Mouse (Mus musculus) granulocyte monocyte progenitor cell, adult 5-6 weeks (primary cell): ENCODE data around the gene Tex14. TPM values are rescaled to one million over a fixed set of nuclear protein-coding genes. Genes with fewer than 3 reads are reported as not detected.

ENCODE experiments used
- ATAC-seq: replicated peaks from 2 replicates; pipeline ENCODE4 v1.8.0; 2016; ENCODE audit warnings: mild to moderate bottlenecking, moderate TSS enrichment, inconsistent platforms; ENCODE audit not compliant: poor library complexity, severe bottlenecking
- total RNA-seq, 2 experiments: library from RNA; stranded (forward) in 1 of 2; stranded (reverse) in 1 of 2; fragments of 200-712, 200-1000 nt in 1 of 2; fragments of >200 nt in 1 of 2; fragmentation: Nextera tagmentation in 1 of 2; gene quantifications; 2 replicates each; pipeline ENCODE4 v1.2.3; 2014 to 2017

The Tex14 gene
- total RNA-seq (2014; fragmentation: Nextera tagmentation) (not detected in 2 replicates), total RNA-seq (2017) (not detected in 2 replicates)

DNA sequence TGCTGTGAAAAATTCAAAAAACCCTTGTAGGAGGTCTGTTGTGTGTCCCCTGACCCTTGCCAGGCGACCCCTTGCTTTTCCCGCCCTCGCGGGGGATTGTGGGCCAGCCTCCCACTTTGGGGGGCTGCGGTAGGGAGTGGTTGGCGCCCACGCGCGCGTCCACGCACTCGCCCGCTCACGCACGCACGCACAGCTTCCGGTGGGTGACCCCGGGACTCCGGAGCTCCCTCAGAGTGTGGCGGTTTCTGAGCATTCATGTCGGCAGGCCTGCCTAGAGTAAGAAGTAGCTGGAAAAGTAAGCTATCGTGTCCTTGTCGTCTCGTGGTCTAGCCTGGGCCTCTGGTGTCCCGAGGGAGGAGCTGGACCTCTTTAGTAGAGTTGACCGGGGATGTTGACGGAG lies at the start of gene Tex14, which contains the start of gene Rad51c:
Gene Tex14 (plus strand): TSS at position 190 of the 400 bp plus-strand sequence.
Gene Rad51c (minus strand): TSS at position 79 of the 400 bp plus-strand sequence.
- ATAC-seq, result no peak

DNA sequence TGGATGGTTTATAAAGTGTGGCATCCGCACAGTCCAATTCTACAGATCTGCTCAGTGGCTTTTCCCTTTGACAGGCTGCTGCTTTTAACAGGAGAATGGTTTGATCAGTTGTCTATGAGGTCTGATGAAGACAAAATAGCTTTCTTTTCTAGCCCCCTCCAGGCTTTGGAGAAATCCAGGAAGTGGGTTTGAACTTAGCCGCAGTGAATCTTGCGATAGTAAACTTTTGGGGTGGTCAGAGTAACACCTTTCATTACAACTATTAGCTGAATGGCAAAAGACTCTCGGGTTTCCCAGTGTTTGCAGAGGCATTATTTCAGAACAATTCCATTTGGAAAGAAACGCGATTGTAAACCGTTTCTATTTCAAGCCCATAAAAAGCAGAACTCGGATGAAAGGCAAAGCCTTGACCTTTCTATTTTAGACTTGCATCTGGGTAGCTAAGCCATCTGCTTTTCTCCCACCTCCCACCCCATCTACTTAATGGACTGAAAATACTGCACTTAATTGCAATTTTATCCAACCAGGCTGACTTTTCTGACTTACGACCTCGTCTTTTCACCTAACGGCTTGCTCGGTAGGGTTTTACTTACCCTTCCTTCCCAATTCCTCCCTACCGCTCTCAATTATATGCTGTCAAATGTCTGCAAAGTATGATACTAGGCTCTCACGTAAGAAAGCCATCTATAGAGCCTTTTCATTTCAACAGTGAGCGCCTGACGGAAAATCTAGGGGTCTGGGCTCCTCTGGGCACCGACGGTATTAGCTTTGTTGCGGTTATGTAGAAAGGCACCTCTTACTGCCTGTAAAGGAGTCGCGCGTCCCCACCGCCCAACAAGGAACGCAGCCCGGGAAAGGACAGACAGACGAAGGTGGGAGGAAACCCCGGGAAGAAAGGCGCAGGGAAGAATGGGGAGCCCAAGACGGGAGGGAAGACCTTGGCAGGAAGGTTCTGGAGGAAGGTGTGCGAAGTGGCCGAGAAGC lies 47.3 kb upstream of the Tex14 start:
- ATAC-seq, result peak; percentile 33; the same call in 1 of the 2 replicates

DNA sequence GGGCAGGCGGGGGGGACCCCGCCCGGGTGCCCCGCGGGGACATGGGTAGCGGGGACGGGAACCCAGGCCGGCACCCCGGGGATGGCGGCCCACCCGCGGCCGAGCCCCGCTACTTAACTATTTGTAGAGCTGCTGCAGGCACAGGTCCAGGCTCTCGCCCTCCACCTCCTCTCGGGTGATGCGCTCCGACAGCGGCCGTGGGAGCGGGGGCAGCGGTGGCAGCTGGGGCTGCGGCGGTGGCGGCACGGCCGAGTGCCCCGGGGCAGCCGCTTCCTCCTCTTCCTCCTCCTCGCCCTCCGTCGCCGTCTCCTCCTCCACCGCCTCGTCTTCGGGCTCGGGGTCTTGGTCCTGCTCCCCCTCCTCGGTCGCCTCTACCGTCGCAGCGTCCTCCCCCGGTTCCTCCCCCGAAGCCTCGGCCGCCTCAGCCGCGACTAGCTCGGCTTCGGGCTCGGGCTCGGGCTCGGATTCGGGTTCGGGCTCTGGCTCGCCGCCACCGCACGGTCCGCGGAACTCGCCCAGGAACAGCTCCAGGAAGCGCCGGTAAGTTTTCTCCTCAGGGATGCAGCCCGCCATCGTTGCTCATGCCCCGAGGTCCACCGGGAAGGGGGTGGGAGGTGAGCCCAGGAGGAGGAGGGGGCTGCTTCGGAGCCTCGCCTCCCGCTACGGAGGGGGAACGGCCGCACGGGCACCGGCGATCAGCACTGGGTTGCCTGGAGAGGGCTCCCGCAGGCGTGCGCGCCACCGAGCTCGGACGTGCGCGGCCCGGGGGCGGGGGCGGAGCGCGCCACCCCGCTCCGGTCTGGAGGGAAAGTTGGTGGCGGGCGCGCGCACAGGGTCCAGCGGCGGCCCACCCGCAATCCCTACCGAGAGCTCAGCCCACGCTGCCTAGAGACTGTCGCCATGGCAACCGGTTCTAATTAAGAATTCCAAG lies 46.3 kb upstream of the Tex14 start, which contains the start of gene Ppm1e:
Gene Ppm1e (minus strand): TSS at position 693 of the 931 bp plus-strand sequence.
- peak; percentile 90 for ATAC-seq

DNA sequence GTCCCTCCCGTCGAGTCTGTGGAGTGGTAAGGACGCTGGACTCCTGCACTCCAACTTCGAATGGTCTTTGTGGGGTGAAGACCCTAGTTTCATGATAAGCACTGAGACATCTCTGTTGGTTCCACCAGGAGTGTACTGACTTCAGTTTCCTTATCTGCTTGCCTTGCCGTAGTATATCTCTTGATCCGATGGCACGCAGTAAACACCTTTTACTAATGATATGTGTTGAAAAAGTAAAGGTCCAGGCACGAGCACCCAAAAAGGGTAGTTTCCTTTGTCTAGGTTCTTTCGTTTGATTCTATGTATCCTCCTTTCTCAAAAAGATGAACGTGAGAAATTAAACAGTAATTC lies 45.6 kb upstream of the Tex14 start:
- no peak for ATAC-seq

DNA sequence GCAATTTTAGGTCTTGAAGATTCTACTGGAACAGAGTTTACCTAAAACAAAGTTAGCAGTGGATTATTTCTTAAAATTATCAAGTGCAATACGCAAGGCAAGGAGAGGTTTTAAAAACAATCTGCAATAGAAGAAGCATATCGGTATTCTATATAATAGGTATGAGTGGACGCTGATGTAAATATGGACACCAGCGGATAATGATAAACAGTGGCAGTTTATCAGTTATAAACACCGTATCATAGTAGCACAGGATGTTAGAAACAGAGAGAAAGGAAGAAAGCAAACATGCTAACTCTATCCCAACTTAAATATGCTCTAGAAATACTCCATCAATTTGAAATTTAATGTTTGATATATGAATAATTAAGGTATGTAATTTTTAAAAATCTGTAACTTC lies 39.7 kb upstream of the Tex14 start:
- no peak for ATAC-seq

DNA sequence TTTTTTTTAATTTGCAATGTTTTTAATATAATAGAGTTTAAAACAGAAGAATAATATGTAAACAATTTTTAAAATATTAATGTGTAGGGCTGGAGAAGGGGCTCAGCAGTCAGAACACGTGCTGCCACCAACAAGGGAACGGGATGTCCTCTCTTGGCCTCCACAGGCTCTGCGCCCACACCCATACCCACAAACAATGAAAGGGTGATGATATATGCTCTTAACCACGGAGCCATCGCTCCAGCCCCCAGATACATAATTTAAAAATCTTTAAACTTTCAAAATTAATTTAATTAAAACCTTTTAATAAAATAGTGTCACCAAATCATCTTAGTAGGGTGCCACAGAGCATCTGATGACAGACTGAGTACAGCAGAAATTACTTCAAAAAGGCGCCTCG lies 37.8 kb upstream of the Tex14 start:
- no peak for ATAC-seq

DNA sequence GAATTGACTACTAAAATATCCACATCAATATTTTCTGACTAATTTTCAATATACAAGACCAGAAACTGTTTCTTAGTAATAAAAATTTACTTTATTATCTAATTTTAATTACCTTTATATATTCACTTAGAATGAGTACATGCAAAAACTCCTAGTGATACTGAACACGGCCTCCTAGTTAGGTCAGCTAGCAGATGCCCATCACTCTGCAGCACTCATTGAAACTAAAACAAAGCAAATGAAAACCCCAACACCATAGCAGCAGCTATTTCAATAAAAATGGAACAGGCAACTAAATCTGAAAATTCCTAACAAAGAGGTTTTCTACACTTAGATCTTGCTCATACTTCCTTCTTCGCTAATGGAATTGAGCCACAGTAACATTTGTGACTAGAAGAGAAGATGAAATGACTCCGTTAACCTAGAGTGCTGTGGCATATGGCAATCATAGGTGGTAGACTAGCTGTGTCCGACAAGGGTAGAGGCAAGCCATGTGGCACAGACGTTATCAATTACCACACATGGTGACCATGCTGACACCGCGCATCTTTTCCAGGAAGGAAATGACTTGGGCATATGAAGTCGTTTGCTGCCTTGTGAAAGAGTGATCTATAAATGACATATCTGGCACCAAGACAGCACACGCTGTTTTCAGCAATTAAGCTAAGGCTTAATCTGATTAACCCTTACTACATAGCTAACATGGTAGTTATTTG lies 36.8 kb upstream of the Tex14 start:
- ATAC-seq, result peak; percentile 99

DNA sequence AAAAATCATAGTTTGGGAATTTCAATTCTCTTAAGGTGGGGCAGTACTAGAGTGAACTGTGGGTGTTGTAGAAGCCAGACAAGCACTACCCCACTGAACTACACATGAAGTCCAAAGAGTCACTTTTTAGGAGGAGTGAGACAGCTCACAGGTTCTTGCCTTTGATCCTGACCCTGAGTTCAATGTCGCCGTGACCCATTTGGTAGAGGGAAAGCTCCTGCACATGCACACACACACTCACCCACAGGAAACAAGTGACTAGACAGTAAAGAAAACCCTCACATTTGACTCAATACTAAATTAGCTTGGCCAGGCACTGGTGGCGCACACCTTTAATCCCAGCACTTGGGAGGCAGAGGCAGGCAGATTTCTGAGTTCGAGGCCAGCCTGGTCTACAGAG lies 20.3 kb upstream of the Tex14 start:
- ATAC-seq, result no peak

DNA sequence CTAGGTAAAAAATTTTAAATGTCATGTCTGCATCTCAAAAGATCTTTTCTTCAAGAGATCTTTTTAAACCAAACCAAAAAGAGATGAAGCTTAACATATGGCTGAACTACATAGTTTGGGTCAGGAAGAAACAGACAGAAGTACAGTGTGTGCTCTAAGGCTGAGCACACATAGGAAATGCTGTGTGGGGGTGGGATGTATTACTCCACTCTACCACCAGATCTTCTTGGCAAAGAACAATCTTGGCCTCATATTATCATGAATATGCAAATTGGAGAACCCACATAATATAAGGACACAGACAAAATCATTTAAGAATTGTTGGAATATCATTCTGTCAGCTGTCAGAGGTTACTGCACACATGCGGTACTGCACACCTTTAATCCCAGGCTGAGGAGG lies 19.2 kb upstream of the Tex14 start:
- ATAC-seq, result no peak

- ATAC-seq, result no peak
Observed at GRCm38 (mm10) chr11:87393855-87394254, 11.0 kb upstream of the Tex14 start.

DNA sequence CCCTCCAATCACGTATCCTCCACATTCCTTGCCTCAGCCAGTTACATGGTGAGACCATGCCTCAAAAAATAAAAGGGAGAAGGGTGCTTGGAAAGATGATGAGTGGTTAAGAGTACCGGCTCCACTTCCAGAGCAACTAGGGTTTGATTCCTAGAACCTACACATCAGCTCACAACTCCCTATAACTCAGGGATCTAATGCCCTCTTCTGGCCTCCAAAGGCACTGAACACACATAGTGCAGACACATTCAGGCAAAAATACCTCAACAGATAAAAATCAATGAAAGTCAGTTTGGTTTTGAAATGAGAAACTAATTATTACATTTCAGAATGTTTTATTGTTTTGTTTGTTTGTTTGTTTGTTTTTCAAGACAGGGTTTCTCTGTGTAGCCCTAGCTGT lies 6.5 kb upstream of the Tex14 start:
- ATAC-seq, result no peak

DNA sequence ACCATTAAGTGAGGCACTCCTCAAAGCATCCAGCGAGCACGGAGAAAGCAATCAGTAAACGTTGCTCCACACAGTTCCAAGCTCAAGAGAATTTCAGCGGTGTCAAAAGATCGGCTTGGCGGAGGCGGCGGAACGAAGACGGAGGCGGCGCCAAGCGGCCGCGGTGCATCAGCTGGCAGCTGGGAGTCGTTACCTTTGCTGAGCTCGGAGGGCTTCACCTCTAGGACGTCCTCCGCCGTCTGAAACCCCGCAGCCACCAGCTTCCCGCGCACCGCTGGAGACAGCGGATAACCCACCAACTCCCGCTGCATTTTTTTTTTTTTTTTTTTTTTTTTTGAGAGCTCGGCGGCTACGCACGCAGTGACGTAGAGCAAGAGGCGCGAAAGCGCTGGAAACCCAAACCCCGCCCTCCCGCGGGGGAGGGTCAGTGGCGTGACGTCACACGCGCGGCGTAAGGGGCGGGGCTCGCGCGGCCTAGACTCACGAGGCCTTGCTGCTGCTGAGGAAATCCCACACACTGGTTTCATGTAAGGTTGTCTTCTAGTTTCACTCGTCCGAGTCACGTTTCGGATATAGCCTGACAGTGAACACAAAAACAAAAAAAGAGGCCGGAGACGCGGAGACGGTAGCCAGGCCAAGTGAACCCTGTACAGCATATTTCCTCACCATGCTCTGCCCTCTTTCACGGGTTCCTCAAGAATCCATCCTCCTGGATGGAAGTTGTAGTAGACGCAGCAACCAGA lies 583 bp upstream of the Tex14 start:
- ATAC-seq, result peak; percentile 99

DNA sequence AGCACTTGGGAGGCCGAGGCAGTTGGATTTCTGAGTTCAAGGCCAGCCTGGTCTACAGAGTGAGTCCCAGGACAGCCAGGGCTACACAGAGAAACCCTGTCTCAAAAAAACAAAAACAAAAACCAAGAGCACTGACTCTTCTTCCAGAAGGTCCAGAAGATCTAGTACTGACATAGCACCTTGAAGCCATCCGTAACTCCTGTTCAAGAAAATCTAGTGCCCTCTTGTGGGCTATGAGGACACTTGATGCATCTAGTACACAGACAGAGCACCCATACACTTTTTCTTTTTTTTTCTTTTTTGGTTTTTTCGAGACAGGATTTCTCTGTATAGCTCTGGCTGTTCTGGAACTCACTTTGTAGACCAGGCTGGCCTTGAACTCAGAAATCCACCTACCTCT lies 8.5 kb downstream of the Tex14 start:
- ATAC-seq, result peak; percentile 53; the same call in 1 of the 2 replicates

GRCm38 (mm10) chr11:87416120-87416519 lies 11.3 kb downstream of the Tex14 start:
- ATAC-seq, result no peak

GRCm38 (mm10) chr11:87420861-87421260 lies 16.0 kb downstream of the Tex14 start:
- ATAC-seq, result no peak

DNA sequence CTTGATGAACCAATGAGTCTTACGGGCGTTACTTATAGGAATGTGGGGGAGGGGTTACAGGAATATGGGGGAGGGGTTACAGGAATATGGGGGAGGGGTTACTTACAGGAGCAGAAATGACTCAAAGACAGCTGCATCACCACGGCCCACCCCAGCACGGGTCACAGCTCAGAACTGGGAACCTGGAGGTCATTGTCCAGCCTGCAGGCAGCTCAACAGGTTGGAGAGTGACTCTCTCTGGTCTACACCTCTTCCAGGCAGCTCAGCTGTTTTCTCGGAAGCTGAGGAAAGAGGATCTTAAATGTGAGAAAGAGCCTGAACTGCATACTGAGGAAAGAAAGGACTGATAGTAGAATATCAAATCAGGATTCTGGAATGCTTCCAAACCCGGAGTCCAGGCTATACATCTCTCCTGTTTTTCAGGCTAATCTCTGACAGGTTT lies 16.9 kb downstream of the Tex14 start:
- no peak for ATAC-seq

- ATAC-seq, result peak; percentile 64
Observed at GRCm38 (mm10) chr11:87422511-87423340, 17.9 kb downstream of the Tex14 start.

DNA sequence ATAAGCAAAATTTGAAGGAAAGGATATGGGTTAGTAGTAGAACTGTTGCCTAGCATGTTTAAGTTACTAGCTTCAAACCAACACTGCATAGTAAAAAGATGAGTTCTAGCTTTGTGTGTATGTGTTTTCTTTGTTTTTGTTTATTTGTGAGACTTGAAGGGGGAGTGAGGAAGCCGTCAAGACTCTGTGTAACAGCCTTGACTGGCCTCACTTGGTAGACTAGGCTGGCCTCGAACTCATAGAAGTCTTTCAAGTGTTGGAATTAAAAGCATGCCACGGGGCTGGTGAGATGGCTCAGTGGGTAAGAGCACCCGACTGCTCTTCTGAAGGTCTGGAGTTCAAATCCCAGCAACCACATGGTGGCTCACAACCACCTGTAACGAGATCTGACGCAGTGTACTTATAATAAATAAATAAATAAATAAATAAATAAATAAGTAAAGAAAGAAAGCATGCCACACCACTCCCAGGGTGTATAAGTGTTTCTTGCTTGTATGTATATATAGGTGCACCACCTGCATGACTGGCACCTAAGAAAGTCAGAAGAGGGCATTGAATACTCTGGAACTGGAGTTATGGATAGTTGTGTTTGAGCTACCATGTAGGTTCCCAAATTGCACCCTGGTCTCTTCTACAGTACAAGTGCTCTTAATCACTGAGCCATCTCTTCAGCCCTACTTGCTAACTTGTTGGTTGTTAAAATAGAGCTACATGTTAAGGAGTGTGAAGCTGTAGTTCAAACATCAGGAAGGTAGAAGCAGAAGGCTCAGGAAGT lies 18.9 kb downstream of the Tex14 start:
- peak; percentile 18 for ATAC-seq
